Mouse (Mus musculus): ENCODE measurements around the gene Lin7b. TPM values are rescaled to one million over a fixed set of nuclear protein-coding genes. Genes with fewer than 3 reads are reported as not detected.

Lin7b gene
- polyA plus RNA-seq, 1 experiment, result not detected

- Histone ChIP-seq H3K27ac (ENCODE audit: control insufficient read depth, insufficient read depth, low read depth, low read length, poor library complexity) (no peak overlapping the region), H3K4me3 (replicated peaks; ENCODE audit: control insufficient read depth, low read depth, low read length) (no peak overlapping the region), H3K4me1 (ENCODE audit: control insufficient read depth, insufficient read depth, low read length) (no peaks in the 10 kb centered on the region)
- TF ChIP-seq CTCF (IDR thresholded peaks at IDR 0.05; ENCODE audit: control insufficient read depth, insufficient read depth, low read length) (no peak), POLR2A (IDR thresholded peaks at IDR 0.05; ENCODE audit: borderline replicate concordance, control insufficient read depth, low read depth, low read length) (no peak)
- WGBS, result 62% methylated on average over 13 of the region's 13 CpGs
These were observed 23.5 kb downstream of the Lin7b start for GRCm38 (mm10) chr7:45346905-45347304.

GRCm38 (mm10) chr7:45343543-45343942 is 26.8 kb downstream of the Lin7b start:
- Histone ChIP-seq H3K4me1 (ENCODE audit: control insufficient read depth, insufficient read depth, low read length) (peaks cover 3% of the 10 kb centered on the region), H3K4me3 (replicated peaks; ENCODE audit: control insufficient read depth, low read depth, low read length) (no peak overlapping the region), H3K27ac (ENCODE audit: control insufficient read depth, insufficient read depth, low read depth, low read length, poor library complexity) (no peak overlapping the region)
- 23% methylated on average over 13 of the region's 13 CpGs for WGBS
- TF ChIP-seq POLR2A (IDR thresholded peaks at IDR 0.05; ENCODE audit: borderline replicate concordance, control insufficient read depth, low read depth, low read length) (no peak), CTCF (IDR thresholded peaks at IDR 0.05; ENCODE audit: control insufficient read depth, insufficient read depth, low read length) (peak; percentile 42; the same call in 1 of the 2 replicates)

DNA sequence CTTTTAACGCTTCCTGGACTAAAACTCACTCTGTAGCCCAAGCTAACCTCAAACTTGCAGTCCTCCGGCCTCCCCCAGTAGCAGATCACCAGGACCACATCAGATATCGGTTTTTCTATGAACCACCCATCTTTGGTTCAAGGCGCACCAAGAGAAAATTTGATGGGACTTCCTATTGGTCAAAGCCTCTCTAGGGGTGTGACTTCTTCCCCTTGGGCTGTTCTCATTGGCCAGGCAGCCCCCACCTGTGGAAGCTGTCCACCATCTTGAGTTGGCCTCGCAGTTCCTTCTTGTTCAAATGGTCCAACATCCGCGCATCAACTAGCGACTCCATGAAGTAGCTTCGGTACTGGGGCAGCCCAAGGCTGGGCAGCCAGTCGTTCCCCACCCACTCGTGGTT is 28.3 kb downstream of the Lin7b start:
- no peak for TF ChIP-seq POLR2A (IDR thresholded peaks at IDR 0.05; ENCODE audit: borderline replicate concordance, control insufficient read depth, low read depth, low read length)
- TF ChIP-seq CTCF (IDR thresholded peaks at IDR 0.05; ENCODE audit: control insufficient read depth, insufficient read depth, low read length), result no peak
- 82% methylated on average over 11 of the region's 11 CpGs for WGBS
- Histone ChIP-seq H3K4me3 (replicated peaks; ENCODE audit: control insufficient read depth, low read depth, low read length) (no peak overlapping the region), H3K4me1 (ENCODE audit: control insufficient read depth, insufficient read depth, low read length) (peaks cover 3% of the 10 kb centered on the region), H3K27ac (ENCODE audit: control insufficient read depth, insufficient read depth, low read depth, low read length, poor library complexity) (no peak overlapping the region)

GRCm38 (mm10) chr7:45341303-45341702 is 29.1 kb downstream of the Lin7b start:
- no peak overlapping the region for H3K4me3 ChIP-seq (replicated peaks; ENCODE audit: control insufficient read depth, low read depth, low read length)

DNA sequence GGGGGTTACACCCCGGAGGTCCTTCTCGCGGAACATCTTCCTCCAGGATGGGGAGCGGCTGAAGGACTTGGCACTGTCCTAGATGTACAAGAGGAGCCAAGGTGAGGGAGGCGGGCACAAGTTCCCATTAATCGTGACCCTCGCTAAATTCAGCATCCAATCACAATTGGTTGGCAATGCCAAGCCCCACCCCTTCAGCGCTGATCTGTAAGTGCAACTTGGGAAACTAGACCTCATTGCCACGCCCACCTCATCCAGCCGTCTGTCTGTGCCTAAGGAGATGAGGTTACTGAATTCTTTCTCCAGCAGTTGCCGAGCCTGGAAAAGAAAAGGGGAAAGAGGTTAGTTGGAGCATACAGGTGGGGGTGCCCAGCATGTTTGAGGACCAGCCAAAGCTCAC is 29.7 kb downstream of the Lin7b start:
- WGBS, result 2% methylated on average over 11 of the region's 11 CpGs
- no peak for TF ChIP-seq CTCF (IDR thresholded peaks at IDR 0.05; ENCODE audit: control insufficient read depth, insufficient read depth, low read length)
- TF ChIP-seq POLR2A (IDR thresholded peaks at IDR 0.05; ENCODE audit: borderline replicate concordance, control insufficient read depth, low read depth, low read length), result no peak
- Histone ChIP-seq H3K4me1 (ENCODE audit: control insufficient read depth, insufficient read depth, low read length) (peaks cover 3% of the 10 kb centered on the region), H3K4me3 (replicated peaks; ENCODE audit: control insufficient read depth, low read depth, low read length) (no peak overlapping the region), H3K27ac (ENCODE audit: control insufficient read depth, insufficient read depth, low read depth, low read length, poor library complexity) (no peak overlapping the region)

More at GRCm38 (mm10) chr7:45341303-45341702, 29.1 kb downstream of the Lin7b start:
- Histone ChIP-seq H3K27ac (ENCODE audit: control insufficient read depth, insufficient read depth, low read depth, low read length, poor library complexity) (no peak overlapping the region), H3K4me1 (ENCODE audit: control insufficient read depth, insufficient read depth, low read length) (peaks cover 3% of the 10 kb centered on the region)
- under 1% methylated on average over 8 of the region's 8 CpGs for WGBS
- TF ChIP-seq POLR2A (IDR thresholded peaks at IDR 0.05; ENCODE audit: borderline replicate concordance, control insufficient read depth, low read depth, low read length) (no peak), CTCF (IDR thresholded peaks at IDR 0.05; ENCODE audit: control insufficient read depth, insufficient read depth, low read length) (peak; percentile 63)

- no peak overlapping the region for H3K4me3 ChIP-seq (replicated peaks; ENCODE audit: control insufficient read depth, low read depth, low read length)
- 1% methylated on average over 11 of the region's 11 CpGs for WGBS
- TF ChIP-seq POLR2A (IDR thresholded peaks at IDR 0.05; ENCODE audit: borderline replicate concordance, control insufficient read depth, low read depth, low read length), result no peak
- no peak for TF ChIP-seq CTCF (IDR thresholded peaks at IDR 0.05; ENCODE audit: control insufficient read depth, insufficient read depth, low read length)
- H3K27ac ChIP-seq (ENCODE audit: control insufficient read depth, insufficient read depth, low read depth, low read length, poor library complexity), result no peak overlapping the region
- peaks cover 3% of the 10 kb centered on the region for H3K4me1 ChIP-seq (ENCODE audit: control insufficient read depth, insufficient read depth, low read length)
These were observed 30.3 kb downstream of the Lin7b start for GRCm38 (mm10) chr7:45340066-45340442.

DNA sequence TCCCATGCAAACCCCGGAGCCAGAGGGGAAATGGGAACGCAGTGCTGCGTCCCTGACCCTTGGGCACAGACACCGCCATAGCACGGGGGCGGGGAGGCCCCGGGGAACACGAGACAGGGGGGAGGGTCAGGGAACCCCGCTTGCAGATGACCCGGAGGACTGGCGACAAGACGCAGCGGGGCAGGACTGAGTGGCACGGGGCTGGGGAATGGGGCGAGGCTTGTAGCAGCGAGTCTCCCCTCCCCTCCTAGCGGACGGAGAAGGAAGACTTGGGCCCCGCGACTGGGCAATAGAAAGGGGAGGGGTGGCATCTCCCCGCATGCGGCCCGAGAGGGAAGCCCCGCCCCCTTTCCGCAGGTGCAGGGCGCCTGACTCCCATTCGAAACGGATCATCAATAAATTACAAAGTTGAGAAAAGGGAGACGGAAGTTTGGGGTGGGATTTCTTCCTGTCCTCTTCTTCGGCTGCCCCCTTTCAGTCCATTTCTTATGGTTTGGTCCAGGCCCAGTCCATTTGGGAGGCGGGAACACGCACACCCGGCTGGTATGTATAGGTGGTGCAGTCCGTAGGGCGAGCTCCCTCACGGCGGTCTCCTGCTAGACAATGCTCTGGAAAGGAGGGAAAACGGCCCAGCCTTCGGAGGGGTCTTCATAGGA is 30.8 kb downstream of the Lin7b start:
- Histone ChIP-seq H3K4me3 (replicated peaks; ENCODE audit: control insufficient read depth, low read depth, low read length) (peak overlapping the region; percentile 22), H3K4me1 (ENCODE audit: control insufficient read depth, insufficient read depth, low read length) (peaks cover 3% of the 10 kb centered on the region), H3K27ac (ENCODE audit: control insufficient read depth, insufficient read depth, low read depth, low read length, poor library complexity) (no peak overlapping the region)
- WGBS, result under 1% methylated on average over 39 of the region's 39 CpGs
- peak; percentile 8; the same call in 1 of the 2 replicates for TF ChIP-seq CTCF (IDR thresholded peaks at IDR 0.05; ENCODE audit: control insufficient read depth, insufficient read depth, low read length)
- no peak for TF ChIP-seq POLR2A (IDR thresholded peaks at IDR 0.05; ENCODE audit: borderline replicate concordance, control insufficient read depth, low read depth, low read length)

DNA sequence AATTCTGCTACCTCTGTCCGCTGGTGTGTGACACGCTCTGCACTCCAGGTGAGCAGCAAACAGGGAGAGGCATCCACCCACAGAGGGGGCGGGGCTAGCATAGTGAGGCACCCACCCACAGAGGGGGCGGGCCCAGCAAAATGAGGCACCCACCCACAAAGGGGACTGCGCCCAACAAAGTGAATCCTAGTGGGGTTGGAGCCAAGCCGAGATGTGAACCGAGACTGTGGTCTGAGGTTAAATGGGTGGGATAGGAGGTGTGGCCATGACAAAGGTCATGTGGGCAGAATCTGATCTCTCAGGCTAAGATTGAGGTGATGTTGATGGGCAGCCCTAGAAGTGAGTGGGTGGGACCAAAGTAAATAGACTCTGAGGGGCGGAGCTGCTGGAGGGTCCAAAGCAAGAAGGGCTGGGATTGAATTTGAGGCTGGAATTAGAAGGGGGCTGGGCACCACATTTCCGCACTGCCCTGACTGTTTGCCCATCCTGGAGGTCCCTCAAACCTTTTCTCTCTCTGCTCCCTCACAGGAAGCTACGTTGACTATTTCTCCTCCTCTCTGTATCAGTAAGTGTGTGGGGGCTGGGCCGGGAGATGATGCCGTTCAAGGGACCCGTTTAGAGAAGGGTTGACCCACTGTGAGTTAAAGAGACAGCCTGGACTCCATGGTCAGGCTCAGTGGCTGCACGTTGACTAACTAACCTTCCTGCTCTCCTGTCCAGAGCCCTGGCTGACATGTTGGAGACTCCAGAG is 32.0 kb downstream of the Lin7b start:
- 4% methylated on average over 14 of the region's 14 CpGs for WGBS
- peaks cover 3% of the 10 kb centered on the region for H3K4me1 ChIP-seq (ENCODE audit: control insufficient read depth, insufficient read depth, low read length)
- H3K4me3 ChIP-seq (replicated peaks; ENCODE audit: control insufficient read depth, low read depth, low read length), result no peak overlapping the region
- TF ChIP-seq CTCF (IDR thresholded peaks at IDR 0.05; ENCODE audit: control insufficient read depth, insufficient read depth, low read length), result no peak
- no peak for TF ChIP-seq POLR2A (IDR thresholded peaks at IDR 0.05; ENCODE audit: borderline replicate concordance, control insufficient read depth, low read depth, low read length)
- H3K27ac ChIP-seq (ENCODE audit: control insufficient read depth, insufficient read depth, low read depth, low read length, poor library complexity), result no peak overlapping the region

Data from bone marrow, adult 2 months (tissue).